Mouse (Mus musculus) ES-CJ7 (cell line): Measurements from ENCODE around the gene Gm3488.
"Not testable (repeated sequence)": the region's sequence is repeated elsewhere in the genome, so short reads cannot be mapped to it uniquely, and the experiment has no call there.

Source experiments
- DNase-seq: peaks from one replicate; pipeline ENCODE4 v3.0.0; 2011; ENCODE audit warnings: low read depth, low spot score

Gm3488 gene

DNA sequence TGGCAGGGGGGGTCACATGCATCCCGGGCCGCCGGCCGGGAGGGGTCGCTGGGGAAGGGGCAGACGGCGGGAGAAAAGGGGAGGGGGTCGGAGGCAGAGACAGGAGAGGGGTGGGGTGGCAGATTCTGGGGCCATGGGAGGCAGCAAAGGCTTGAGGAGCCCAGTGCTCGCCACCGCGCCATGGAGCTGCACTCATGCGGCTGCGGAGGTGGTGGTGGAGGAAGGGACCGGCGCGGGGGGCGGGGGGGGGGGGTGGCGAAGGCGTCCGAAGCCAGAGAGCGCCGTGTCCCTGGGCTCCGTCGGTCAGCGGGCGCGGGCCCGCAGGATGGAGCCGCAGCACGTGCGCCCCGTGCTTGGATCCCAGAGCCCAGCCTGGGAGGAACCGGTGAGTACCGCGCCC, at the start of gene Gm3488:
Gm3488 (plus strand) TSS at position 301 of the 400 bp plus-strand sequence.
- not testable (repeated sequence) for DNase-seq

DNA sequence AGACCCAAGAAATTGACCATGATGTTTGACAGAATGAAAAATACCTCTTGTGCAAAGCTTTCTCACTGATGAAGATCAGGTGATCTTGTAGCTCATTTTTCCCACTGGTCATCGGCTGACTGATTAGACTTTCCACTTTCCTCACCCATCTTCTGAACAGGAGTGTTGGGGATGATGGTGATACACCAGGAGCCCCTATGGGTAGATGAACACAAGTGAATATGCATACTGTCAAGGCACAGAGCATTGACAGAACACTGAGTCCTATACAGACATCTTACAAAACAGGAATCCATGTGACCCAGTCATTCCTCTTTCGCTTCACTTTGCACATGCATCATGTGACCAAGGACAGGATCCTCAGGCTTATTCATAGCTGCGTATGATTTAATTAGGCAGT, 46.1 kb upstream of the Gm3488 start, which contains the start of gene Gm3194:
Gm3194 (minus strand) TSS at position 101 of the 400 bp plus-strand sequence.
- not testable (repeated sequence) for DNase-seq

DNA sequence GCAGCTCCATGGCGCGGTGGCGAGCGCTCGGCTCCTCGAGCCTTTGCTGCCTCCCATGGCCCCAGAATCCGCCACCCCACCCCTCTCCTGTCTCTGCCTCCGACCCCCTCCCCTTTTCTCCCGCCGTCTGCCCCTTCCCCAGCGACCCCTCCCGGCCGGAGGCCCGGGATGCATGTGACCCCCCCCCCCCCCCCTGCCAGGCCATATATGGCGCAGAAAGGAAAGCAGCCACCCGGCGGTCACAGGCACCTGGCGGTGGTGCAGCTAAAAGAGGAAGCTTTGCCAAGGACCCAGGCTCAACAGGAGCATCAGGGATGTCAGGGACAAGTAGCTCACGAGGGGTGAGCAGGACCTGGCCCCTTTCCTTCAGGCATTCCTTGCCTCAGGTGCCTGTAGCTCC, 41.0 kb upstream of the Gm3488 start:
- DNase-seq, result not testable (repeated sequence)

DNA sequence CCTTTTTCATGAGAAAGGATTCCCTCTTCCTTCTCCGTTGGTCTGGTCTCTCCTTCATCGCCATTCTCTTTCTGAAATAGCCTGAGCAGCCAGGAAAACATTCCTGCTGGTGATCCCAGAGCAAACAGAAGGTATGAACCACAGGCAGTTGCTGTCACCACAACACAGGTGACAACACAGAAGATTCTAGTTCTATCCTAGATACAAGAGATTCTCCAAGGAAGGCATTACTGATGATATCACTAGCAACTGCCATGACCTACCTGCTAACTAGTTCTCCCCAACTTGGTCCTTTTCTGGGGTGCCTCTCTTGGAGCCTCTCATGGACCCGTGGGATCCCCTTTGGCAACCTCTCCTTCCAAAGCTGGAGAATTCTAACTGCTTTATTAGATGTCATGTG, 23.7 kb upstream of the Gm3488 start, which contains the start of gene Gm8246:
Gm8246 (minus strand) TSS at position 101 of the 400 bp plus-strand sequence.
- not testable (repeated sequence) for DNase-seq

DNA sequence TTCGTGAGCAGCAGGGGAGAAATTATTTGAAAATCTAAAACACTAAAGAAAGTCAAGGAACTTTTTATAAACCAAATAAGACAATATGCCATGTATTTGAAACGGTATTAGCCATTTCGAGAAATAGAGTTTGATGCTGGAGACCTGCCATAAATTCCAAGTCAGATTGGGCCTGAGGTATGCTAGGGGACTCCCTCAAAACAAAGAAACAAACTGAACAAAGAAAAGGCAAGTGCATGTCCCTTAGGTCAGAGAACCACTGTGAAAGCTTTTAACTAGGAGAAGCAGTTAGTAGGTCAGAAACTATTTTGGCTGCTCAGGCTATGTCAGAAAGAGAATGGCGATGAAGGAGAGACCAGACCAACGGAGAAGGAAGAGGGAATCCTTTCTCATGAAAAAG, 17.6 kb upstream of the Gm3488 start, which contains the start of gene Gm3187:
Gm3187 (plus strand) TSS at position 301 of the 400 bp plus-strand sequence.
- DNase-seq, result not testable (repeated sequence)

DNA sequence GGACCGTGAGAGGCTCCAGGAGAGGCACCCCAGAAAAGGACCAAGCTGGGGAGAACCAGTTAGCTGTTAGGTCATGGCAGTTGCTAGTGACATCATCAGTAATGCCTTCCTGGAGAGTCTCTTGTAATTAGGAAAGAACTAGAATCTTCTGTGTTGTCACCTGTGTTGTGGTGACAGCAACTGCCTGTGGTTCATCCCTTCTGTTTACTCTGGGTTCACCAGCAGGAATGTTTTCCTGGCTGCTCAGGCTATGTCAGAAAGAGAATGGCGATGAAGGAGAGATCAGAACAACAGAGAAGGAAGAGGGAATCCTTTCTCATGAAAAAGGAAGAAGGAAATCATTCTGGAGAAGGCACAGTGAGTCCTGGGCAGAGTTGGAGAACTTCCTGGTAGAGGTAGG, 36.7 kb downstream of the Gm3488 start, which contains the start of gene Gm3532:
Gm3532 (plus strand) TSS at position 301 of the 400 bp plus-strand sequence.
- DNase-seq, result not testable (repeated sequence)
